Mouse (Mus musculus): Measurements from ENCODE around the gene Cyp39a1. TPM values are rescaled to one million over a fixed set of nuclear protein-coding genes. Genes with fewer than 3 reads are reported as not detected.

Cyp39a1 gene
- polyA plus RNA-seq, 1 experiment, result 0.62 TPM

GRCm38 (mm10) chr17:43751146-43751545, 83.9 kb downstream of the Cyp39a1 start:
- H3ac ChIP-seq (ENCODE audit: control insufficient read depth, insufficient read length, low read depth), result no peak overlapping the region
- no peaks in the 10 kb centered on the region for H3K79me3 ChIP-seq (ENCODE audit: low read depth)
- no peaks in the 10 kb centered on the region for H3K36me3 ChIP-seq (ENCODE audit: control insufficient read depth, insufficient read depth)
- no peaks in the 10 kb centered on the region for H3K79me2 ChIP-seq (ENCODE audit: control insufficient read depth, insufficient read depth)
- TF ChIP-seq CEBPB (IDR thresholded peaks at IDR 0.05; ENCODE audit: low read depth) (no peak), MYOD1 (IDR thresholded peaks at IDR 0.05; ENCODE audit: control insufficient read depth, insufficient read length, low read depth) (no peak), CTCF (IDR thresholded peaks at IDR 0.05; ENCODE audit: control insufficient read depth, insufficient read depth, insufficient read length) (no peak), FOSL1 (IDR thresholded peaks at IDR 0.05; ENCODE audit: insufficient read depth, low read length, poor library complexity, severe bottlenecking) (no peak), USF1 (IDR thresholded peaks at IDR 0.05; ENCODE audit: low read depth) (no peak), MAX (IDR thresholded peaks at IDR 0.05) (no peak), MYOG (IDR thresholded peaks at IDR 0.05; ENCODE audit: control insufficient read depth, extremely low read depth, insufficient read length) (no peak)
- H3K27me3 ChIP-seq (ENCODE audit: control insufficient read depth, insufficient read depth, insufficient read length), result no peaks in the 10 kb centered on the region
- no peak overlapping the region for H3K4me3 ChIP-seq (ENCODE audit: insufficient read depth, poor library complexity, severe bottlenecking)

- TF ChIP-seq MYOD1 (IDR thresholded peaks at IDR 0.05; ENCODE audit: control insufficient read depth, insufficient read length, low read depth) (no peak), MYOG (IDR thresholded peaks at IDR 0.05; ENCODE audit: control insufficient read depth, extremely low read depth, insufficient read length) (no peak), CTCF (IDR thresholded peaks at IDR 0.05; ENCODE audit: control insufficient read depth, insufficient read depth, insufficient read length) (no peak), CEBPB (IDR thresholded peaks at IDR 0.05; ENCODE audit: low read depth) (no peak), FOSL1 (IDR thresholded peaks at IDR 0.05; ENCODE audit: insufficient read depth, low read length, poor library complexity, severe bottlenecking) (no peak), USF1 (IDR thresholded peaks at IDR 0.05; ENCODE audit: low read depth) (no peak), MAX (IDR thresholded peaks at IDR 0.05) (no peak)
- H3ac ChIP-seq (ENCODE audit: control insufficient read depth, insufficient read length, low read depth), result no peak overlapping the region
- no peaks in the 10 kb centered on the region for H3K79me3 ChIP-seq (ENCODE audit: low read depth)
These were observed 85.6 kb downstream of the Cyp39a1 start for GRCm38 (mm10) chr17:43752811-43753210.

GRCm38 (mm10) chr17:43754687-43755086, 87.5 kb downstream of the Cyp39a1 start:
- no peaks in the 10 kb centered on the region for H3K79me3 ChIP-seq (ENCODE audit: low read depth)
- no peaks in the 10 kb centered on the region for H3K27me3 ChIP-seq (ENCODE audit: control insufficient read depth, insufficient read depth, insufficient read length)
- H3K36me3 ChIP-seq (ENCODE audit: control insufficient read depth, insufficient read depth), result no peaks in the 10 kb centered on the region
- H3K4me3 ChIP-seq (ENCODE audit: insufficient read depth, poor library complexity, severe bottlenecking), result no peak overlapping the region
- H3ac ChIP-seq (ENCODE audit: control insufficient read depth, insufficient read length, low read depth), result no peak overlapping the region
- TF ChIP-seq USF1 (IDR thresholded peaks at IDR 0.05; ENCODE audit: low read depth) (no peak), MYOG (IDR thresholded peaks at IDR 0.05; ENCODE audit: control insufficient read depth, extremely low read depth, insufficient read length) (no peak), MAX (IDR thresholded peaks at IDR 0.05) (peak; percentile 23), MYOD1 (IDR thresholded peaks at IDR 0.05; ENCODE audit: control insufficient read depth, insufficient read length, low read depth) (peak; percentile 25), CTCF (IDR thresholded peaks at IDR 0.05; ENCODE audit: control insufficient read depth, insufficient read depth, insufficient read length) (no peak), FOSL1 (IDR thresholded peaks at IDR 0.05; ENCODE audit: insufficient read depth, low read length, poor library complexity, severe bottlenecking) (peak; percentile 15), CEBPB (IDR thresholded peaks at IDR 0.05; ENCODE audit: low read depth) (peak; percentile 17)
- no peaks in the 10 kb centered on the region for H3K79me2 ChIP-seq (ENCODE audit: control insufficient read depth, insufficient read depth)

More at GRCm38 (mm10) chr17:43752811-43753210, 85.6 kb downstream of the Cyp39a1 start:
- Histone ChIP-seq H3K4me3 (ENCODE audit: insufficient read depth, poor library complexity, severe bottlenecking) (no peak overlapping the region), H3K79me2 (ENCODE audit: control insufficient read depth, insufficient read depth) (no peaks in the 10 kb centered on the region), H3K36me3 (ENCODE audit: control insufficient read depth, insufficient read depth) (no peaks in the 10 kb centered on the region), H3K27me3 (ENCODE audit: control insufficient read depth, insufficient read depth, insufficient read length) (no peaks in the 10 kb centered on the region)

DNA sequence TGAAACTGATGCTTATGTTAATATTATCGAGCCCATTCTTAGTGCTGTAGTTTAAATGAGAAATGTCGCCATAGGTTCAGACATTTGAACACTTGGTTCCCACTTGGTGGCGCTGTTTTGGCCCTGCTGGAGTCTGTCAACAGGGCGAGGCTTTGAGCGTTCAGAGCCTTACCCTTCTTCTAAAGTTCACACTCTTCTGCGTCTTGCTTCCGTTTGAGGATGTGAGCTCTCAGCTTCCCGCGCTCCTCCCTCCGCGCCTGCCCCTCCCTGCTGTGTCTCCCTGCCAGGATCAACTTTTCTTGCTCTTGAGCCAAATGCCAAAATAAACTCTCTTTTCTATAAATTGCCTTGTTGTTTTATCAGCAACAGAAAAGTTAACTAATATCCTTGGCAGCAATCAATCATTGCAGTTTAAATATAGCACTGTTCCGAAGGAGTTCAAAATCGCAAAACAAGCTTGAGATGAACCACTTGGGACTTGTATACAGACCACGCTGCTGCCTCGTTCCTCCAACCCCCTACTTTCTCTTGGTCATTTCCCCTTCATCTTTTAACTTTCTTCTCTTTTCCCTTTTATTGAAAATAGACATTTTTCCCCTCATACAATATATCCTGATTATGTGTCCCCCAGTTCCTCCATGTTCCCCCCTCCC, 91.5 kb downstream of the Cyp39a1 start:
- H3K36me3 ChIP-seq (ENCODE audit: control insufficient read depth, insufficient read depth), result no peaks in the 10 kb centered on the region
- no peaks in the 10 kb centered on the region for H3K27me3 ChIP-seq (ENCODE audit: control insufficient read depth, insufficient read depth, insufficient read length)
- no peak overlapping the region for H3K4me3 ChIP-seq (ENCODE audit: insufficient read depth, poor library complexity, severe bottlenecking)
- no peaks in the 10 kb centered on the region for H3K79me2 ChIP-seq (ENCODE audit: control insufficient read depth, insufficient read depth)
- no peaks in the 10 kb centered on the region for H3K79me3 ChIP-seq (ENCODE audit: low read depth)
- H3ac ChIP-seq (ENCODE audit: control insufficient read depth, insufficient read length, low read depth), result no peak overlapping the region
- TF ChIP-seq MAX (IDR thresholded peaks at IDR 0.05) (no peak), USF1 (IDR thresholded peaks at IDR 0.05; ENCODE audit: low read depth) (no peak), CTCF (IDR thresholded peaks at IDR 0.05; ENCODE audit: control insufficient read depth, insufficient read depth, insufficient read length) (no peak), MYOD1 (IDR thresholded peaks at IDR 0.05; ENCODE audit: control insufficient read depth, insufficient read length, low read depth) (no peak), FOSL1 (IDR thresholded peaks at IDR 0.05; ENCODE audit: insufficient read depth, low read length, poor library complexity, severe bottlenecking) (no peak), MYOG (IDR thresholded peaks at IDR 0.05; ENCODE audit: control insufficient read depth, extremely low read depth, insufficient read length) (no peak), CEBPB (IDR thresholded peaks at IDR 0.05; ENCODE audit: low read depth) (no peak)

- Histone ChIP-seq H3ac (ENCODE audit: control insufficient read depth, insufficient read length, low read depth) (no peak overlapping the region), H3K36me3 (ENCODE audit: control insufficient read depth, insufficient read depth) (no peaks in the 10 kb centered on the region), H3K4me3 (ENCODE audit: insufficient read depth, poor library complexity, severe bottlenecking) (no peak overlapping the region), H3K27me3 (ENCODE audit: control insufficient read depth, insufficient read depth, insufficient read length) (no peaks in the 10 kb centered on the region), H3K79me3 (ENCODE audit: low read depth) (no peaks in the 10 kb centered on the region), H3K79me2 (ENCODE audit: control insufficient read depth, insufficient read depth) (no peaks in the 10 kb centered on the region)
- no peak for TF ChIP-seq CTCF (IDR thresholded peaks at IDR 0.05; ENCODE audit: control insufficient read depth, insufficient read depth, insufficient read length)
- TF ChIP-seq MYOG (IDR thresholded peaks at IDR 0.05; ENCODE audit: control insufficient read depth, extremely low read depth, insufficient read length), result no peak
- no peak for TF ChIP-seq CEBPB (IDR thresholded peaks at IDR 0.05; ENCODE audit: low read depth)
- no peak for TF ChIP-seq FOSL1 (IDR thresholded peaks at IDR 0.05; ENCODE audit: insufficient read depth, low read length, poor library complexity, severe bottlenecking)
- TF ChIP-seq USF1 (IDR thresholded peaks at IDR 0.05; ENCODE audit: low read depth), result no peak
- no peak for TF ChIP-seq MAX (IDR thresholded peaks at IDR 0.05)
- TF ChIP-seq MYOD1 (IDR thresholded peaks at IDR 0.05; ENCODE audit: control insufficient read depth, insufficient read length, low read depth), result no peak
These were observed 117.3 kb downstream of the Cyp39a1 start for GRCm38 (mm10) chr17:43784531-43784930.

All from C2C12 (cell line).